Mouse (Mus musculus): ENCODE results near the gene Sdsl. TPM values are rescaled to one million over a fixed set of nuclear protein-coding genes. Genes with fewer than 3 reads are reported as not detected.

Gene Sdsl
- polyA plus RNA-seq (2015; fragmentation: Nextera tagmentation; extraction: Ambion mirVana): 16.4 and 16.7 TPM in 2 replicates

DNA sequence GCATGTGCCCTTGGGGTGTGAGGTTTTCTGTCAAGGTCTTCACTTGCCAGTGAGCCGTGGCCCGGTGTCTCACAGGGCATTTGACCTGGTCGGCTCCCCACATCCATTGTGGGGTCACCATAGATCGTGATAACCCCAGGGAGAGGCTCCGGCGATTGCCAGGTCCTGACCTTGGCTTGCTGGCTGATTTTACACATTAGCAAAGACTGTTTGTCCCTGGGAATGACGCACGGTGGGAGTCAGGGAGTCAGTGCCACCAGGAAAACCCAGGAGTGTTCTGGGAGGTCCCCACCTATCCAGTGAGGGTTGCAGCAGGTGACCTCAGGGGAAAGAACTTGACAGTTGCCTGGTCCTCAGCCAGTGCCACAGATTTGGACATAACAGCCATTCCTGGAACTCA, at the start of gene Sdsl:
Gene Sdsl, minus strand, starts transcription at position 41 of the 400 bp plus-strand sequence.
- Histone ChIP-seq H3K4me3 (replicated peaks; ENCODE audit: low read length) (no peak within 1 kb of the TSS), H3K27ac (ENCODE audit: low read length) (no peak within 1 kb of the TSS), H3K36me3 (ENCODE audit: control insufficient read depth, insufficient read depth, low read length) (no peaks in the 10 kb centered on the region), H3K9ac (ENCODE audit: low read length) (no peak within 1 kb of the TSS), H3K27me3 (ENCODE audit: control insufficient read depth, insufficient read depth, low read length) (no peaks in the 10 kb centered on the region; the same call in 1 of the 2 replicates), H3K4me2 (ENCODE audit: low read depth, low read length) (no peak within 1 kb of the TSS), H3K4me1 (ENCODE audit: control insufficient read depth, insufficient read depth, low read length) (no peaks in the 10 kb centered on the region), H3K9me3 (replicated peaks; ENCODE audit: control insufficient read depth, low read length) (no peaks in the 10 kb centered on the region)
- WGBS: 62% methylated on average over 8 of the region's 8 CpGs
- no peak for ATAC-seq (ENCODE audit: insufficient read depth, low FRiP score)

DNA sequence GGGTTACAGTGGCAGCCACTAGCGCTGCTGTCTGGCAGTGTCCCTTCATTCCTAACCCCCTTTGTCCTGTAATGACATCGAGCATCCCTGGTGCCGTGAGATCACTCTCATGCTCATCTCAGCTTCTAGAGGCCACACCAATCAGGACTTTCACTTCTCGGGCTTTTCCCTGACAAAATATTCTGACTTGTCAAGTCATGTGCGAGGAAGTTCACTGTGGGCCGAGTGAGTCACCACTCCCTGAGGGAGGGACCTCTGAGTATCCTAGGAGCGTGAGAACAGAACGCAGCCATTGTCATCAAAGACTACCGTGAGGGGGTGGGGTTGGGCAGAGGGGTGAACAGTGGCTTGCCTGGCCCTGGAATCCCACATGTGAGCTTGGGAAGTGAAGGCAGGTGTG, 44.9 kb upstream of the Sdsl start:
- peak; percentile 41 for ATAC-seq (ENCODE audit: insufficient read depth, low FRiP score)
- Histone ChIP-seq H3K27ac (ENCODE audit: low read length) (peak overlapping the region; percentile 66), H3K9me3 (replicated peaks; ENCODE audit: control insufficient read depth, low read length) (no peaks in the 10 kb centered on the region), H3K27me3 (ENCODE audit: control insufficient read depth, insufficient read depth, low read length) (no peaks in the 10 kb centered on the region), H3K9ac (ENCODE audit: low read length) (no peak overlapping the region), H3K36me3 (ENCODE audit: control insufficient read depth, insufficient read depth, low read length) (0 out of 2 replicates have a peak, but pooled peaks cover 3% of the 10 kb centered on the region), H3K4me3 (replicated peaks; ENCODE audit: low read length) (no peak overlapping the region), H3K4me2 (ENCODE audit: low read depth, low read length) (no peak overlapping the region), H3K4me1 (ENCODE audit: control insufficient read depth, insufficient read depth, low read length) (peaks cover 37% of the 10 kb centered on the region)
- WGBS: 51% methylated on average over 9 of the region's 9 CpGs

- peak; percentile 17; the same call in 1 of the 2 replicates for ATAC-seq (ENCODE audit: insufficient read depth, low FRiP score)
- Histone ChIP-seq H3K27ac (ENCODE audit: low read length) (peak overlapping the region; percentile 74), H3K27me3 (ENCODE audit: control insufficient read depth, insufficient read depth, low read length) (no peaks in the 10 kb centered on the region), H3K4me2 (ENCODE audit: low read depth, low read length) (no peak overlapping the region), H3K9me3 (replicated peaks; ENCODE audit: control insufficient read depth, low read length) (no peaks in the 10 kb centered on the region), H3K4me3 (replicated peaks; ENCODE audit: low read length) (no peak overlapping the region), H3K36me3 (ENCODE audit: control insufficient read depth, insufficient read depth, low read length) (no peaks in the 10 kb centered on the region), H3K9ac (ENCODE audit: low read length) (peak overlapping the region; percentile 37; the same call in 1 of the 2 replicates), H3K4me1 (ENCODE audit: control insufficient read depth, insufficient read depth, low read length) (peaks cover 42% of the 10 kb centered on the region)
- WGBS: 53% methylated on average over 15 of the region's 15 CpGs
These were observed 43.8 kb upstream of the Sdsl start for GRCm38 (mm10) chr5:120516221-120516984.

GRCm38 (mm10) chr5:120515451-120515850, 42.8 kb upstream of the Sdsl start:
- Histone ChIP-seq H3K4me1 (ENCODE audit: control insufficient read depth, insufficient read depth, low read length) (peaks cover 42% of the 10 kb centered on the region), H3K27me3 (ENCODE audit: control insufficient read depth, insufficient read depth, low read length) (no peaks in the 10 kb centered on the region), H3K4me2 (ENCODE audit: low read depth, low read length) (no peak overlapping the region), H3K27ac (ENCODE audit: low read length) (peak overlapping the region; percentile 43), H3K9me3 (replicated peaks; ENCODE audit: control insufficient read depth, low read length) (no peaks in the 10 kb centered on the region), H3K36me3 (ENCODE audit: control insufficient read depth, insufficient read depth, low read length) (no peaks in the 10 kb centered on the region), H3K9ac (ENCODE audit: low read length) (no peak overlapping the region), H3K4me3 (replicated peaks; ENCODE audit: low read length) (no peak overlapping the region)
- 78% methylated on average over 7 of the region's 7 CpGs for WGBS
- no peak for ATAC-seq (ENCODE audit: insufficient read depth, low FRiP score)

DNA sequence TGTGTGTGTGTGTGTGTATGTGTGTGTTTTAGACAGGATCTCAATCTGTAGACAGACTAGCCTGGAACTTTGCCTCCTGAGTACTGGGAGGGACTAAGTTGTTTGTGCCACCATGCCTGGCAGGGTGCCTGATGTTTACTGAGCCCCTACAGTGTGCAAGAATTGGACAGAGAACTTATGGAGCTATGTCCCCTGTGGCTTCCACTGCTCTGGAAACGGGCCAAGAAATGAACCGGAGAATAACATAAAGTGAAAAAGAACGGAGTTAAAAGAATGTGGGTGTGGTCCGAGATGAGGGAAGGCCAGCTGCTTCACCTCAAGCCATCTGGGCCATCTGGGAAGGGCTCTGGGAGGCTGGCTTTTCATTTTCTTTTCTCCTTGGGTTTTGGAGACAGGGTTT, 42.1 kb upstream of the Sdsl start:
- peaks cover 42% of the 10 kb centered on the region for H3K4me1 ChIP-seq (ENCODE audit: control insufficient read depth, insufficient read depth, low read length)
- WGBS: 9% methylated on average over 4 of the region's 4 CpGs
- no peak; the same call in 1 of the 2 replicates for ATAC-seq (ENCODE audit: insufficient read depth, low FRiP score)

DNA sequence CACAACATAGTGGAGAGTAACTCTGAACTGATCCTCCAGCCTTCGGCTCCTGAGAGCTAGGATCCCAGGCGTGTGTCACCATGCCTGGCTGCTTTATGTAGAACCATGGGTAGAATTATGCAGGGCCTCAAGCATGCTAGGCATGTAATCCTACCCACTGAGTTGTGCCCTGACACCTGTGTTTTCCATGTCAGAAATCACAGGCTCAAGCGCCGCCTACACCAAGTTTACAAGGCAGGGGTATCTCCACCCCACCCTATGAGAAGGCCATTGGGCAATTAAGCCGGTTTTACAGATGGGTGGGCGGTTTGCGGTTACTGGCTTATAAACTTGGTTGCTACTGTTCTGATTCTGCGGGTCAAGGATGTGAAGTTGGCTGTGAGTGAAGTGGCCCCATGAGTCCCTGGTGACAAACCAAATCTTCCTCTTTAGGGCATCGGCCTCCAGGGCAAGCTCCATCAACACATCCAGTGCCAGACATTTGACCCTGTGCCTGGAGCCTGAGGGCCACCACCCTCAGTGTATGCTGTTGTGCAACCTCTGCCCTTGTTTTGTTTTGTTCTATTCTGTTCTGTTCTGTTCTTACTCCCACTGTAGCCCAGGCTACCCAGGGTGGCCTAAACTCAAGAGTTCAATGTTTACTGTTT, 41.5 kb upstream of the Sdsl start:
- Histone ChIP-seq H3K9ac (ENCODE audit: low read length) (no peak overlapping the region), H3K4me3 (replicated peaks; ENCODE audit: low read length) (no peak overlapping the region), H3K9me3 (replicated peaks; ENCODE audit: control insufficient read depth, low read length) (no peaks in the 10 kb centered on the region), H3K36me3 (ENCODE audit: control insufficient read depth, insufficient read depth, low read length) (no peaks in the 10 kb centered on the region), H3K4me2 (ENCODE audit: low read depth, low read length) (no peak overlapping the region), H3K4me1 (ENCODE audit: control insufficient read depth, insufficient read depth, low read length) (peaks cover 42% of the 10 kb centered on the region), H3K27me3 (ENCODE audit: control insufficient read depth, insufficient read depth, low read length) (no peaks in the 10 kb centered on the region), H3K27ac (ENCODE audit: low read length) (peak overlapping the region; percentile 27; the same call in 1 of the 2 replicates)
- 82% methylated on average over 9 of the region's 9 CpGs for WGBS
- ATAC-seq (ENCODE audit: insufficient read depth, low FRiP score): no peak

More for the DNA sequence above, 42.1 kb upstream of the Sdsl start:
- Histone ChIP-seq H3K36me3 (ENCODE audit: control insufficient read depth, insufficient read depth, low read length) (no peaks in the 10 kb centered on the region), H3K4me2 (ENCODE audit: low read depth, low read length) (0 out of 2 replicates have a peak overlapping the region, but pooled peaks have one; percentile 11), H3K27me3 (ENCODE audit: control insufficient read depth, insufficient read depth, low read length) (no peaks in the 10 kb centered on the region), H3K4me3 (replicated peaks; ENCODE audit: low read length) (no peak overlapping the region), H3K27ac (ENCODE audit: low read length) (peak overlapping the region; percentile 43), H3K9ac (ENCODE audit: low read length) (peak overlapping the region; percentile 48; the same call in 1 of the 2 replicates), H3K9me3 (replicated peaks; ENCODE audit: control insufficient read depth, low read length) (no peaks in the 10 kb centered on the region)

DNA sequence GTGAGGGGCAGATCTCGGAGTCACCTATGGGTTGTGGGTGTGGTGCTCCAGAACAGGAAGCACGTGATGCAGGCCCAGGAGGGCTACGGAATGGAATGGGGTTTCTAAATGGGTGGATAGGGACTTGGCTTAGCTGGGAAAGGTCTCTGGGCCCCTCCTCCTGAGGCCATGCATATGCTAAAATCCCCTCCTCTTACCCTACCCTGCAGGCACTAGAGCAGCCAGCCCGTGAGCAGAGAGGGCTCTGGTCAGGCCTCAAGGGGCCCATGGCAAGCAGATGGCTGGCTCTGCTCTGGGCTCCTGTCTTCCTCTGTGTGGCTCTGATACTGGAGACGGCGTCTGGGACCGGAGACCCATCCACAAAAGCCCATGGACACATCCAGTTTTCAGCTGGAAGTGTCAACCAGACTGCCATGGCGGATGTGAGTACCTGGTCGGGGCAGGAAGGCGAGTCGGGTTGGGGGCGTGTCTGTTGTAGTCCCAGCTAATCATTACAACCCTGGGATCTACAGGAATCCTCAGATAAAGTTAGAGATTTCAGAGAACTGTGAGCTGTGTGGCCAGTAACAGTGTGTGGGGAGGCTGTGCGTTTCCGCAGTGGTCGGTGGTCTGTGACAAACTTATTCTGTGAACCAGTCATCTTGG, 40.4 kb upstream of the Sdsl start:
- WGBS: 65% methylated on average over 15 of the region's 15 CpGs
- Histone ChIP-seq H3K4me1 (ENCODE audit: control insufficient read depth, insufficient read depth, low read length) (peaks cover 42% of the 10 kb centered on the region), H3K9ac (ENCODE audit: low read length) (no peak overlapping the region), H3K27me3 (ENCODE audit: control insufficient read depth, insufficient read depth, low read length) (no peaks in the 10 kb centered on the region), H3K4me3 (replicated peaks; ENCODE audit: low read length) (no peak overlapping the region), H3K27ac (ENCODE audit: low read length) (no peak overlapping the region), H3K36me3 (ENCODE audit: control insufficient read depth, insufficient read depth, low read length) (no peaks in the 10 kb centered on the region), H3K9me3 (replicated peaks; ENCODE audit: control insufficient read depth, low read length) (no peaks in the 10 kb centered on the region), H3K4me2 (ENCODE audit: low read depth, low read length) (no peak overlapping the region)
- ATAC-seq (ENCODE audit: insufficient read depth, low FRiP score): no peak

DNA sequence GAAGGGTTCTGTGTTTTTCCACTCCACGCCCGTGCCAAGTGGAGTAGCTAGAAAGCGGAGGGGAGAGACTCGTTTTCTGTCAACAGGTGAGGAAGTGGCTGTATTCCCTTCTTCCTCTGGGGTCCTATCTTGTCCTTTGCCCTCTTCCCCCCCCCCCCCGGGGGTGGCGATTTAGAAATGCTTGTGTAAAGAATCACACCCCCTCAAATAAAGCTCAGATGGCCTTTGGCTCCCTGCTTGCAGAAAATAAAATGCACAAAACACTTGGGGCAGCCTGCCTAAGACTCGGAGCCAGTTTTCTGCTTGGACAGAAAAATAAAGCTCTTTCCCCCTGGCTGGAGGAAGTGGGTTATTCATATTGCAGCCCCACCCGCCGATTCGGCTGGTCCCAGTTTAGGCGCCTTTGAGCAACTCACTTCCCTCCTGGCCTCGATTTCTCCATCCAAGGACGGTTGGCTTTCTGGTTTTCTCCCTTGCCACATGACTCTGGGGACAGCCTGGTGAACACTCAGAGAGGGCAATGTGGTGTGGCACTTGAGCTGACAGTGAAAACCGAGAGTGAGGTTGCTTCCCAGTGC, 39.1 kb upstream of the Sdsl start:
- Histone ChIP-seq H3K4me1 (ENCODE audit: control insufficient read depth, insufficient read depth, low read length) (peaks cover 33% of the 10 kb centered on the region), H3K4me3 (replicated peaks; ENCODE audit: low read length) (peak overlapping the region; percentile 62), H3K9ac (ENCODE audit: low read length) (peak overlapping the region; percentile 72), H3K36me3 (ENCODE audit: control insufficient read depth, insufficient read depth, low read length) (no peaks in the 10 kb centered on the region), H3K27me3 (ENCODE audit: control insufficient read depth, insufficient read depth, low read length) (no peaks in the 10 kb centered on the region), H3K27ac (ENCODE audit: low read length) (peak overlapping the region; percentile 22; the same call in 1 of the 2 replicates), H3K4me2 (ENCODE audit: low read depth, low read length) (peak overlapping the region; percentile 63), H3K9me3 (replicated peaks; ENCODE audit: control insufficient read depth, low read length) (no peaks in the 10 kb centered on the region)
- WGBS: 20% methylated on average over 14 of the region's 14 CpGs
- ATAC-seq (ENCODE audit: insufficient read depth, low FRiP score): no peak
